Mouse (Mus musculus) limb, embryonic 10.5 days (tissue): ENCODE data around the gene Spdye4a. TPM values are rescaled to one million over a fixed set of nuclear protein-coding genes. Genes with fewer than 3 reads are reported as not detected.
"Not testable (repeated sequence)": the region's sequence is repeated elsewhere in the genome, so short reads cannot be mapped to it uniquely, and the experiment has no call there.

Source experiments
- DNase-seq: peaks from one replicate; pipeline ENCODE4 v3.0.0-alpha.2; 2017; ENCODE audit warnings: low spot score
- H3K27ac ChIP-seq: fragments of 300-500 bp; sonication (generic); 2 replicates; pipeline ENCODE4 v1.5.1; 2016; ENCODE audit warnings: mild to moderate bottlenecking
- H3K27me3 ChIP-seq: fragments of 300-500 bp; sonication (generic); 2 replicates; pipeline ENCODE4 v1.6.1; 2016; ENCODE audit warnings: low read depth, mild to moderate bottlenecking; ENCODE audit not compliant: poor library complexity, severe bottlenecking
- H3K36me3 ChIP-seq: fragments of 300-500 bp; sonication (generic); 2 replicates; pipeline ENCODE4 v1.6.1; 2016; ENCODE audit warnings: mild to moderate bottlenecking, moderate library complexity
- H3K4me1 ChIP-seq: fragments of 300-500 bp; sonication (generic); 2 replicates; pipeline ENCODE4 v1.6.1; 2016
- H3K4me3 ChIP-seq: fragments of 300-500 bp; sonication (generic); 2 replicates; pipeline ENCODE4 v1.5.1; 2016; ENCODE audit warnings: mild to moderate bottlenecking, moderate library complexity
- H3K9me3 ChIP-seq: fragments of 300-500 bp; sonication (generic); replicated peaks from 2 replicates; pipeline ENCODE4 v1.6.1; 2016; ENCODE audit warnings: mild to moderate bottlenecking
- whole genome bisulfite sequencing: fragments of 180-500 bp; shearing (Covaris S2); methylation state at CpG from one replicate; pipeline ENCODE4 v1.1.7; 2016; 5-methylcytosine and 5-hydroxymethylcytosine counted together
- polyA plus RNA-seq: library from polyadenylated mRNA; unstranded; fragments of >200 nt; fragmentation: Nextera tagmentation; extraction: Ambion mirVana; gene quantifications from 2 replicates; pipeline ENCODE4 v1.2.1, GENCODE M21; 2016

The Spdye4a gene
- polyA plus RNA-seq, 1 experiment from 2014 or later, result not detected

DNA sequence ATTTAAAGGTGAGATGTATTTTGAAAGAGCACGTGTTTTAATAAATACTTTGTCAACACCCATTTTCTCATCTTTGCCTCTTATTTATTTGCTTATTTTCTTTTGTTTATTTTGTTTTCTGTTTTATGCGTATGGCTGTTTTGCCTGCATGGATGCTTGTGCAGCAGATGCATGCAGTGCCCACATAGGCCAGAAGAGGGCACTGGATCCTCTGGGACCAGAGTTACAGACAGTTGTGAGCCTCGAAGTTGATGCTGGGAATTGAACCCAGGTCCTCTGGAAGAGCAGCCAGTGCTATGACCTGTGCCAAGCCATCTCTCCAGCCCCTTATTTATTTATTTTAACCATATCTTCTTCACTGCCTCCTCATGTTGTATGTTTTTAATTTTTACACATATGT lies 21.7 kb downstream of the Spdye4a start:
- no peak overlapping the region for H3K4me3 ChIP-seq
- H3K27me3 ChIP-seq, result no peaks in the 10 kb centered on the region
- no peaks in the 10 kb centered on the region for H3K36me3 ChIP-seq
- DNase-seq, result no peak
- WGBS, result 78% methylated on average over 3 of the region's 3 CpGs
- H3K27ac ChIP-seq, result no peak overlapping the region
- H3K9me3 ChIP-seq, result peaks cover 6% of the 10 kb centered on the region; the same call in 1 of the 2 replicates
- no peaks in the 10 kb centered on the region for H3K4me1 ChIP-seq

DNA sequence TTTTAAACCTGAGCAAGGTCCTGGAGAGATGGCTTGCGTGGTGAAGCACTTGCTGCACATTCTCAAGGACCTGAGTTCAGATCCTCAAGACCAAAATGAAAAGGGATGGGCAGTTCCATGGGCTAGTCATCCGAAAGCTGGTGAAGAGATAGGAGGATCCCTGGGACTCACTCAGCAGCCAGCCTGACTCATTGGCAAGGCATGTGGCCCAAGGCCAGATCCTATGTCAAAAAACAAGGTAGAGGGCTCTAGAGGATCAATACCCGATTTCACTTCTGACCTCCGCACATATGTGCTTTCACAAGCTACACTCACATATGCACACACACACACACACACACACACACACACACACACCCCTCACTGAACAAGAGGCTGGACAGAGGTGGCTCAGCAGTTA lies 30.2 kb downstream of the Spdye4a start:
- Histone ChIP-seq H3K4me1 (no peaks in the 10 kb centered on the region), H3K36me3 (no peaks in the 10 kb centered on the region), H3K4me3 (no peak overlapping the region), H3K9me3 (no peaks in the 10 kb centered on the region), H3K27me3 (no peaks in the 10 kb centered on the region), H3K27ac (no peak overlapping the region)
- no peak for DNase-seq
- 93% methylated on average over 4 of the region's 4 CpGs for WGBS

DNA sequence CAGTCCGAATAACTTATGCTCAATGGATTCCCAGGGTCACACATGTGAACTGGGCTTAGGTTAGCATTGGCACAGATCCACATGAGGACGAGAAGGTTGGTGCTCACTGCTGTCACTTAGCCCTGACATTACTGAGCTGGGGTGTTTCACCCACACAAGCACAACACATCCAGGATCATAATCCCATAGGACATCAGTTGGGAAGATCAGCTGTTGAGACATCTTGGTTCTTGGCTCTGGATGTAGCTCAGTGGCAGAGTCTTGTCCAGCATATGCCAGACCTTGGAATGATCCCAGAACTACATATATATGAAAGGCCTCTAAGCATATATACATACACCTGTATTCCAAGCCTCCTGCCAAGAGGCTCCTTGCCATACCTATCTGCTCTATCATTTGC lies 31.5 kb downstream of the Spdye4a start:
- Histone ChIP-seq H3K4me1 (no peaks in the 10 kb centered on the region), H3K4me3 (no peak overlapping the region), H3K27ac (no peak overlapping the region), H3K36me3 (no peaks in the 10 kb centered on the region), H3K27me3 (no peaks in the 10 kb centered on the region), H3K9me3 (no peaks in the 10 kb centered on the region)
- WGBS, result 75% methylated on average over 2 of the region's 2 CpGs
- DNase-seq, result no peak

DNA sequence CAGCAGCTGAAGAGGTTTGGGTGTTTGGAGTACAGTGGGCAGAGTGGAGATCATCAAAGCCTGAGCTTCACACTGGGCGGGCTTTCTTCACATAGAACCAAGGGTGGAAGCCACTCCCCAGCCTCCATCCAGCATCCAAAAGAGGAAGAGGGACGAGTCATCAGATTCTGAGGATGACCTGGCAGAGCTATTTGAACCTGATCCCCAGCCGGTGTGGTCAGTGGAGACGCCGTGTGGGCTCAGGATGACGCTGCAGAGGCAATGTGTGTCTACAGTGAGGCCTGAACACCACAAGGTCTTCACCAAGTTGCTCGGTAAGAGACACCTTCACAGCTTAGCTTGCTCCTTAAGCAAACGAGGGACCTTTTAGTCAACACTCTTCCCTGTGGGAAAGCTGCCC lies 31.9 kb downstream of the Spdye4a start:
- not testable (repeated sequence) for H3K4me1 ChIP-seq, H3K4me3 ChIP-seq, H3K27me3 ChIP-seq, H3K9me3 ChIP-seq, DNase-seq, H3K36me3 ChIP-seq, H3K27ac ChIP-seq
- WGBS, result 67% methylated on average over 8 of the region's 8 CpGs

DNA sequence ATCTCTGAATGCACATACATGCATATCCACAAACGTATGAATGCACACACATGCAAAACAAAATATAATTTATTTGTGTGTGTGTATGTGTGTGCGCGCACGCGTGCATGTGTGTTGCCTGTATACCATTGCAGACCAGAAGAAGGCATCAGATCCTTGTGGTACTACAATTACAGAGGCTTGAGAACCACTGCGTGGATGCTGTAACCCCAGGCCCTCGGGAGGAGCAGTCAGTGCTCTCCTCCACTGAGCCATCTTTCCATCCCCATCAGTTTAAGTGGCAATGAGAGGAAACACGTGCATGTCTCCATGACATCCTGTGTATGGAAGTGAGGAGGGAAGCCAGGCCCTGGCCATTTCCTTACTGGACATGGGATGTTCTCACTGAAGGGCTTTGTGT lies 33.9 kb downstream of the Spdye4a start:
- Histone ChIP-seq H3K36me3 (no peaks in the 10 kb centered on the region), H3K9me3 (no peaks in the 10 kb centered on the region), H3K27me3 (no peaks in the 10 kb centered on the region), H3K27ac (no peak overlapping the region), H3K4me1 (no peaks in the 10 kb centered on the region), H3K4me3 (no peak overlapping the region)
- 91% methylated on average over 8 of the region's 8 CpGs for WGBS
- no peak for DNase-seq

DNA sequence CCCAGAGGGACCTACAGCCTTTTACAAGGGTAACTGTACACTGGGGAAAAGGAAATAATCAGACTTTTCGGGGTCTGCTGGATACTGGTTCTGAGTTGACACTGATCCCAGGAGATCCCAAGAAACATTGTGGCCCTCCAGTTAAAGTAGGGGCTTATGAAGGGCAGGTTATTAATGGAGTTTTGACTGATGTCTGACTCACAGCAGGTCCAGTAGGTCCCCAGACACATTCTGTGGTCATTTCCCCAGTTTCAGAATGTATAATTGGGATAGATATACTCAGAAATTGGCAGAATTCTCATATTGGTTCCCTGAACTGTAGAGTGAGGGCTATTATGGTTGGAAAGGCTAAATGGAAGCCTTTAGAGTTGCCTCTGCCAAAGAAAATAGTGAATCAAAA lies 38.7 kb downstream of the Spdye4a start:
- H3K9me3 ChIP-seq, H3K4me1 ChIP-seq, H3K27me3 ChIP-seq, H3K4me3 ChIP-seq, DNase-seq, H3K27ac ChIP-seq, H3K36me3 ChIP-seq: not testable (repeated sequence)
- 82% methylated on average over 1 of the region's 1 CpGs for WGBS

DNA sequence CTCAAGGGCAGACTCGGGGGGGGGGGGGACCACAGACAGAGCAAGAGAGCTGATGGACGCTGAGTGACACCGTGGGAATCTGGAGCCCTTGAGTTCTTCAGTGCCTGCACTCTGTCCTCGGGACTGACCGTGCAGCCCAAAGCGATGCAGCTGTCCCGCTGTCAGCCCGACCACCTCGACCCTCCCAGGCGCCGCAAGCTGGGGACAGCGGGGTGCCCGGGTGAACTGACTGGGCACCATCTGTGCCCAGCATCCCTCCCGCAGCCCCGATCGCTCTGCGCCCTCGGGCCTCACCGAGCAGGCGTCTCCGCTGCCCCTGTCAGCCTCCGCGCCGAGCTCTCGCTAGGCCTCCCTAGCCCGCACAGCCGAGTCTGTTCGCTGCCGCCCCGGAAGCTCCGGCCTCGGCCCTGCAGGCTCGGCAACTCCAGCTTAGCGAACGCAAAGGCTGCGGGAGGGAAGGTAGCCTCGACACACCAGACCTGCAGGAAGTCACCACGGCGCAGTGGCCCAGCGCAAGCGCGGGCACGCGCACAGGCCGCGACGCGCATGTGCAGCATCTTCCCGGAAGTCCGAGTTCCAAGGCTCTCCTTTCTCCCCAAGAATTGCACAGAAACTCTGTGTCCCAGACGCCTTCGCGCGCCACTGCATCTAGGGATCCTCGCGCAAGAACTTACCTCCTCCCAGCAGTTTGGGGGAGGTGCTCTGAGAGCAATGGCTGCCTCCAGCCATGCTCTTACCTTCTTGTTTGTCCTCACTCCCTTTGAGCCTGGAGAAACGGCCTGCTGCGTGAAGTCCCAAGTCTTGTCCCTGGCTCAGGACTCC lies 46.2 kb downstream of the Spdye4a start, which contains the start of the genes Rbak and Spdye4b:
Rbak (minus strand) TSS at position 521 of the 822 bp plus-strand sequence.
Spdye4b (plus strand) TSS at position 763 of the 822 bp plus-strand sequence.
- WGBS, result under 1% methylated on average over 58 of the region's 58 CpGs
- peak; percentile 95 for DNase-seq
- Histone ChIP-seq H3K36me3 (peaks cover 35% of the 10 kb centered on the region), H3K4me1 (peaks cover 10% of the 10 kb centered on the region), H3K27me3 (no peaks in the 10 kb centered on the region), H3K4me3 (peak within 1 kb of the TSS; percentile 92), H3K9me3 (no peaks in the 10 kb centered on the region), H3K27ac (peak within 1 kb of the TSS; percentile 92)

DNA sequence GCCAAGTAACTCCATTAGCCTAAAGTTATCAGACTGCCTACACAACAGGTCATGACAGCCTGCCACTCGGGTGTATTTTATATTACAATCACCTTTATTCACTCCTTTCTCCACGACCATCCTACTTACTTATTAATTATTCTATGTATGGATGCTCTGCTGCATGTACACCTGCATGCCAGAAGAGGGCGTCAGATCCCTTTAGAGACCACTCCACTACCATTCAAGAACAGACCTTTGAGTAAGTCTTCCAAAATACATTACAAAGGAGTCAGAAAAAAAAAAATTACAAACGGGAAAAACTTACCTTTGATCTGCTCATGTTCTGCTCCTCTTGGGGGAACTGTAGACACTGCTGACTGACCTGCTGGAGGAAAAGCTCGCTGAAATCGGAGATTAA lies 47.5 kb downstream of the Spdye4a start:
- no peak for DNase-seq
- Histone ChIP-seq H3K27me3 (no peaks in the 10 kb centered on the region), H3K27ac (no peak overlapping the region), H3K9me3 (no peaks in the 10 kb centered on the region), H3K4me3 (peak overlapping the region; percentile 92; the same call in 1 of the 2 replicates), H3K36me3 (peaks cover 48% of the 10 kb centered on the region), H3K4me1 (peaks cover 10% of the 10 kb centered on the region)
- 49% methylated on average over 6 of the region's 6 CpGs for WGBS

DNA sequence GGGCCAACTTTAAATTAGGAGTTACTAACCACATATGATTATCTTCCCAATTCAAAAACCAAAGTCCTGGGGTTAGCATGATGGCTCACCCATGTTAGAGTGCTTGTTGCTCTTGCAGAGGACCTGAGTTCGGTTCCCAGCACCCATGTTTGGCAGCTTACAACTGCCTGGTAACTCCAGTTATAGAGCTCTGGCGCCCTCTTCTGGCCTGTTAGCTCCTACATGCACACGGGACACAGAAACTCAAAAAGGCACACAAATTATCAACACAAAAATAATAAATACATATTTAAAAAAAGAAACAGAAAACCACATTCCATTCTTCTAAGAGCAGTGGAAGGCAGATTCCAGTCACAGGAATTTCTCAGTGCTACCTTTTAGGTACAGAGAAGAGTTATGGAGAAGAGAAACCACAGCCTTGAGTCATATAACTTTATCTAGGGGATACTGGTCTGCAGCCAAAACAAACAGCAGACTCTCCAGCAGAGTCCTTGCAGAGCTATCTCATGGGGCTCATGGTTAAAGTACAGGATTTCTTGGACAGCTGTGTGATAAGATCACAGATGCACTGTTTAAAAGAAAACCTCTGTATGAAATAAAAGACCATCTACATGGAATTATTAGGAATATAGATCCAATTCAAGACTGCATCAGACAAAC lies 49.0 kb downstream of the Spdye4a start:
- Histone ChIP-seq H3K4me3 (no peak overlapping the region), H3K9me3 (no peaks in the 10 kb centered on the region; the same call in 1 of the 2 replicates), H3K36me3 (peaks cover 63% of the 10 kb centered on the region), H3K27me3 (no peaks in the 10 kb centered on the region), H3K27ac (no peak overlapping the region), H3K4me1 (peaks cover 10% of the 10 kb centered on the region)
- WGBS, result 88% methylated on average over 3 of the region's 3 CpGs
- DNase-seq, result no peak

DNA sequence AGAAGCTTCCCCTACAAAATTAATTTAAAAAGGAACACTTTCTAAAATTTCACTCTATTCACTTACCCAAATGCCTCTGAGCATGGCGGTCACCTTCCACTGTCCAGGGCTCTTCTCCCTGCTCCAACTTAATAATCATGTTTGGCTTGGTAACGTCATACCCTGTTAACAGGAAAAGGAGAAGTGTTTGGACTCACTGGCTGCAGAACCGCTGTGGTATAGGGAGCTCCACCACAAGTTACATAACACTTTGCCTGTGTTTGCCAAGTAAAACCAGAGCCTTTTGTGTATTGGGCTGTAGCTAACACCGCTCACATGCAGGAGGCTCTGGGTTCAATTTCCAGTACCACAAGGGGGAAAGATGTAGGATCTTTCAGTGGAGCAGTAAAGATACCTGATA lies 50.7 kb downstream of the Spdye4a start:
- H3K36me3 ChIP-seq, result peaks cover 80% of the 10 kb centered on the region
- no peaks in the 10 kb centered on the region; the same call in 1 of the 2 replicates for H3K9me3 ChIP-seq
- no peak overlapping the region for H3K4me3 ChIP-seq
- DNase-seq, result no peak
- no peak overlapping the region for H3K27ac ChIP-seq
- H3K27me3 ChIP-seq, result no peaks in the 10 kb centered on the region
- peaks cover 10% of the 10 kb centered on the region for H3K4me1 ChIP-seq
- 95% methylated on average over 4 of the region's 4 CpGs for WGBS

Other genes starting within 250 kb of the Spdye4a start
- 48.1 and 51.5 TPM in 2 replicates for gene Rnf216, start 113.9 kb downstream of the Spdye4a start, polyA plus RNA-seq
- 0.06 TPM in 1 of 2 replicates, not detected in the other for gene Olfr718-ps1, start 79.3 kb downstream of the Spdye4a start, polyA plus RNA-seq
- gene Rbak, start 46.1 kb downstream of the Spdye4a start, polyA plus RNA-seq, result 14.3 and 19.3 TPM in 2 replicates
- not detected in 2 replicates for gene Spdye4b, start 45.9 kb downstream of the Spdye4a start, polyA plus RNA-seq
- 19.5 and 22.2 TPM in 2 replicates for gene Zfp12, start 8.3 kb upstream of the Spdye4a start, polyA plus RNA-seq
- gene Zfp316, start 43.1 kb upstream of the Spdye4a start, polyA plus RNA-seq, result 3.4 and 4.4 TPM in 2 replicates
- 0.06 TPM in 1 of 2 replicates, not detected in the other for gene Zfp853, start 66.7 kb upstream of the Spdye4a start, polyA plus RNA-seq
- 67.3 and 79.0 TPM in 2 replicates for gene E130309D02Rik, start 88.5 kb upstream of the Spdye4a start, polyA plus RNA-seq
- 71.9 and 72.5 TPM in 2 replicates for gene Zdhhc4, start 102.4 kb upstream of the Spdye4a start, polyA plus RNA-seq
- 0.14 and 0.48 TPM in 2 replicates for gene Grid2ip, start 130.4 kb upstream of the Spdye4a start, polyA plus RNA-seq
- gene Kdelr2, start 176.9 kb upstream of the Spdye4a start, polyA plus RNA-seq, result 217 and 246 TPM in 2 replicates
- 10.5 and 10.6 TPM in 2 replicates for gene Daglb, start 237.7 kb upstream of the Spdye4a start, polyA plus RNA-seq